Mouse (Mus musculus) liver, postnatal 0 days (tissue): ENCODE results near the gene Chn2. TPM values are rescaled to one million over a fixed set of nuclear protein-coding genes. Genes with fewer than 3 reads are reported as not detected.

ENCODE experiments used
- ATAC-seq: fragments of 200-750 bp; cut with Nextera tagmentation; 2 replicates; pipeline ENCODE4 v1.8.0; 2017; ENCODE audit warnings: mild to moderate bottlenecking, moderate library complexity
- DNase-seq: peaks from one replicate; pipeline ENCODE4 v3.0.0-alpha.2; 2016
- H3K27ac ChIP-seq: fragments of 300-500 bp; sonication (generic); 2 replicates; pipeline ENCODE4 v1.5.1; 2014; ENCODE audit warnings: antibody characterized with exemption, moderate library complexity, mild to moderate bottlenecking, low read depth
- H3K27me3 ChIP-seq: fragments of 300-500 bp; sonication (generic); 2 replicates; pipeline ENCODE4 v1.6.1; 2014; ENCODE audit warnings: low read length, control low read depth, mixed read lengths; ENCODE audit not compliant: insufficient read depth
- H3K36me3 ChIP-seq: fragments of 300-500 bp; sonication (generic); replicated peaks from 2 replicates; pipeline ENCODE4 v1.6.1; 2014; ENCODE audit warnings: mild to moderate bottlenecking, control low read depth, low read length, moderate library complexity, mixed read lengths; ENCODE audit not compliant: insufficient read depth
- H3K4me1 ChIP-seq: fragments of 300-500 bp; sonication (generic); 2 replicates; pipeline ENCODE4 v1.6.1; 2014; ENCODE audit warnings: antibody characterized with exemption, mild to moderate bottlenecking, control low read depth; ENCODE audit not compliant: insufficient read depth
- H3K4me2 ChIP-seq: fragments of 300-500 bp; sonication (generic); 2 replicates; pipeline ENCODE4 v1.6.1; 2014; ENCODE audit warnings: low read depth, mild to moderate bottlenecking, low read length, moderate library complexity, mixed read lengths
- H3K4me3 ChIP-seq: fragments of 300-500 bp; sonication (generic); 2 replicates; pipeline ENCODE4 v1.5.1; 2014; ENCODE audit warnings: low read depth, low read length
- H3K9ac ChIP-seq: fragments of 300-500 bp; sonication (generic); replicated peaks from 2 replicates; pipeline ENCODE4 v1.6.1; 2014; ENCODE audit warnings: mild to moderate bottlenecking, moderate library complexity
- H3K9me3 ChIP-seq: fragments of 300-500 bp; sonication (generic); 2 replicates; pipeline ENCODE4 v1.6.1; 2016; ENCODE audit warnings: mild to moderate bottlenecking, control low read depth, low read length, mixed read lengths
- CTCF ChIP-seq: sonication (generic); IDR thresholded peaks from 2 replicates; pipeline ENCODE4 v1.5.1; 2016; ENCODE audit warnings: antibody characterized with exemption, low read depth
- EP300 ChIP-seq: IDR thresholded peaks from 2 replicates; pipeline ENCODE4 v1.6.1; 2016; ENCODE audit warnings: antibody characterized with exemption, low read depth, mild to moderate bottlenecking
- WGBS: fragments of 180-500 bp; shearing (Covaris S2); extraction: QIAGEN DNeasy Blood & Tissue Kit; methylation state at CpG from one replicate; pipeline ENCODE4 v1.1.7; 2014; ENCODE audit not compliant: insufficient replicate concordance; 5-methylcytosine and 5-hydroxymethylcytosine counted together
- polyA plus RNA-seq: library from polyadenylated mRNA; unstranded; fragments of >200 nt; fragmentation: Nextera tagmentation; extraction: Ambion mirVana; gene quantifications from 2 replicates; pipeline ENCODE4 v1.2.1, GENCODE M21; 2015

Gene Chn2
- polyA plus RNA-seq, 1 experiment from 2014 or later = 10.8 TPM

DNA sequence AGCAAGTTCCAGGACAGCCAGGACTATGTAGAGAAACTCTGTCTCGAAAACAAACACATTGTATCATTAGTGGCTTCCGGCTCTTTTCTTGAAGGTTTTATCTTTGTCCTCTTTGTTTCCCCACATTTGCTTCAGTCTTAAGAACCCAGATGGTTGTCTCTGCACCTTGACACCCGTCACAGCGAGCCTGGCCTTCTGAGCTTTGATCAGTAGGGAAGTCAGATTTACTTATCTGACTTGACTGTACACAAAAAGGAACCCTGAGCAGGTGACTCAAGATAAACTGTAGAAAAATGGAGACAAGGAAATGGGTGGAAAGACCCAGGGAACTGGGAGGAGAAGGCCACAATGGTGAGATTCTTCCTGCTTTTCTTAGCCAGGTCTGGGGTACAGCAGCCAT lies 79.5 kb downstream of the Chn2 start:
- Histone ChIP-seq H3K9me3 (no peaks in the 10 kb centered on the region), H3K36me3 (no peaks in the 10 kb centered on the region), H3K4me1 (no peaks in the 10 kb centered on the region; the same call in 1 of the 2 replicates), H3K9ac (no peak overlapping the region), H3K4me2 (no peak overlapping the region), H3K4me3 (no peak overlapping the region), H3K27me3 (no peaks in the 10 kb centered on the region), H3K27ac (no peak overlapping the region)
- WGBS = 52% methylated on average over 4 of the region's 4 CpGs
- DNase-seq (no peak), ATAC-seq (no peak)
- TF ChIP-seq EP300 = no peak
- no peak for TF ChIP-seq CTCF

DNA sequence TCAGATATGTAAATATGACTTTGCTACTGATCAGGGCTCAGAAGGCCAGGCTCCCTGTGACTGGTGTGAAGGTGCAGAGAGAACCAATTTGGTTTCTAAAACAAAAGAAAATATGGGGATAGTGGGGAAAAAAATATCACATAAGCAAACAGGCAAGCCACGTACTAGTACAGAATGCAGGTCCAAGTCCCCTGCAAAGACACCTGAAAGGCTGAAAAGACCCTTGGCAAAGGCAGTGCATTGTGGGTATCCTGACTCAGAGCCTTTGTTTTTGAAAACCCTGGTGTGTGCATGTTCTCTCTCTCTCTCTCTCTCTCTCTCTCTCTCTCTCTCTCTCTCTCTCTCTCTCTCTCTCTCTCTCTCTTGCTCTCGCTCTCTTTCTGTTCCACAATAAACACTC lies 80.1 kb downstream of the Chn2 start:
- no peak overlapping the region for H3K9ac ChIP-seq
- peaks cover 4% of the 10 kb centered on the region; the same call in 1 of the 2 replicates for H3K4me1 ChIP-seq
- TF ChIP-seq CTCF (no peak), EP300 (no peak)
- no peak for ATAC-seq
- no peaks in the 10 kb centered on the region for H3K9me3 ChIP-seq
- no peaks in the 10 kb centered on the region for H3K36me3 ChIP-seq
- no peak for DNase-seq
- H3K4me2 ChIP-seq = no peak overlapping the region
- H3K27me3 ChIP-seq = no peaks in the 10 kb centered on the region
- H3K27ac ChIP-seq = no peak overlapping the region
- no peak overlapping the region for H3K4me3 ChIP-seq
- 81% methylated on average over 2 of the region's 2 CpGs for WGBS

DNA sequence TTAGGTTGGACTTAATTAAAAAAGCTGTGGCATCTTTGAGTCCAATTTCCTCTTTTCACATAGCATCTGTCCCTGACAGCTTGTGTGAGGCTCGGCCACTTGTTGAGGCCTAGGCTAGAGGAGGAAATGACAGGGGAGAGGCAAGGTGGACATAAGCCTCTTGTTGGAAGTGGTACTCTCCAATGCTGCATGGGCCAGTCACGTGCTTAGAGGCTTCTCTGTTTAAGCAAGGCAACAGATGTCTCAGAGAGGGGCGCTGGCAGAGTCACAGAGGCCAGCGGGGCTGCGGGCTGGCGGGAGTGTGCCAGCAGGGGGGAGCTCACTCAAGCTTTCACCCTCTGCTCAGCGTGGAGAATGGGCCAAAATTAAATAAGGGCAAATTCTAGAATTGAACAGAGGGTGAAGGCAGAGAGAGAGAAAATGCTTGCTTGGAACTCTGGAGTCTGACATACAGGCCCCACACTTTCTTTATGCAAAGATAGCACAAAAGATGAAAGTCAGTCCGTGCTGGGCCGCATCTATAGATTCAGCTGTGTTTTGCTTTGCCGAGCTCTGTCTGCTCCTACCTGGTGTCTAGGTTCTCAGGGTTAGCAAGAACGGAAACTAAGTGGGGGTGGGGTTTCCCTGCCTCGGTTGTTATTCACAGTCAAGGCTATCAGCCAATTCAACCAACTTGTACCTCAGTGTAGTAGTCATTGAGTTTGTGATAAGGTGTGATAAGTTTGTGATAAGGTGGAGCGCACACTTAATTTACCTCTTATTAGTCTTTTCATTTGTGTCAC lies 80.7 kb downstream of the Chn2 start:
- no peak for DNase-seq
- H3K9me3 ChIP-seq = no peaks in the 10 kb centered on the region
- H3K4me1 ChIP-seq = peaks cover 6% of the 10 kb centered on the region; the same call in 1 of the 2 replicates
- H3K9ac ChIP-seq = no peak overlapping the region
- H3K4me2 ChIP-seq = no peak overlapping the region
- no peak overlapping the region for H3K27ac ChIP-seq
- H3K36me3 ChIP-seq = no peaks in the 10 kb centered on the region
- WGBS = 44% methylated on average over 13 of the region's 13 CpGs
- no peaks in the 10 kb centered on the region for H3K27me3 ChIP-seq
- no peak for ATAC-seq
- TF ChIP-seq EP300 = no peak
- no peak for TF ChIP-seq CTCF
- H3K4me3 ChIP-seq = no peak overlapping the region

DNA sequence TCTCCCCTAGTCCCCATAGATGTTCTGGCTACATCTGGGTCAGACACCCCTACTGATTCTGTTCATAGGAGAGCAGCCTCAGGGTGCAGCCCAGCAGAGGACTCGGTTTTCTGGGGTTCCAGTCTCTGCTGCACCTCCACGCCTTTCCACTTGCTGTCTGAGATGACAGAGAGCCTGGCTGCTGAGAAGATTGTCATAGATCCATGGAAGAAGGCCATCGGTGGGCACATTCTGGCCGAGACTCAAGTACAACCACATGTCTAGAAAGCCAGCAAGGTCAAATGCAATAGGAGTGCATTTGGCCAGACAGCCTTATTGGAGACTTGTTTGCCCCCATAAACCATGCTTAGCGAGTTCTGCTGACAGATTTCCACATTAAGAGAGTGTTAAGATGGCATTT lies 81.5 kb downstream of the Chn2 start:
- Histone ChIP-seq H3K9me3 (no peaks in the 10 kb centered on the region), H3K9ac (no peak overlapping the region), H3K36me3 (no peaks in the 10 kb centered on the region), H3K27me3 (no peaks in the 10 kb centered on the region), H3K4me3 (no peak overlapping the region), H3K27ac (no peak overlapping the region), H3K4me2 (no peak overlapping the region), H3K4me1 (peaks cover 13% of the 10 kb centered on the region)
- ATAC-seq (no peak), DNase-seq (no peak)
- WGBS = 75% methylated on average over 5 of the region's 5 CpGs
- no peak for TF ChIP-seq EP300
- no peak for TF ChIP-seq CTCF

DNA sequence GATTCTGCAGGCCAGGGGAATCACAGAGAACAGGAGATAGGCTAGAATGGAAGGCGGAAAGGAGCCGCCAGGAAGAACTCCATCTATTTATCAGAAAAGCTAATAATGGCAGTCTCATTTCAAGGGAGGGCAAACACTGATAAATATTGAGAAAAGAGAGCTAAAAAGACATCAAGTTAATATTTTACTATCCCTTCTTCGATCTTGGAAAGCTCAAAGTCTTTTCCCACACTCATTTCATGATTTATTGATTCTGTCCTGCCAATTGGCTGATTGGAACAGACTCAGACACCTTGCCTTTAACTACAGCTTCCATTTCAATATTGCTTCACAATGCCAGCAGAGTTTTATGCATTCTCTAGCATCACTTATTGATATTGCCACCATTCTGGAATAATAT lies 85.2 kb downstream of the Chn2 start:
- Histone ChIP-seq H3K4me2 (no peak overlapping the region), H3K27ac (no peak overlapping the region), H3K9me3 (no peaks in the 10 kb centered on the region), H3K36me3 (no peaks in the 10 kb centered on the region), H3K27me3 (no peaks in the 10 kb centered on the region), H3K9ac (no peak overlapping the region), H3K4me3 (no peak overlapping the region), H3K4me1 (peaks cover 13% of the 10 kb centered on the region)
- no peak for DNase-seq
- peak; percentile 36; the same call in 1 of the 2 replicates for ATAC-seq
- TF ChIP-seq EP300 (peak; percentile 39; the same call in 1 of the 2 replicates), CTCF (no peak)
- WGBS = 53% methylated on average over 3 of the region's 3 CpGs

DNA sequence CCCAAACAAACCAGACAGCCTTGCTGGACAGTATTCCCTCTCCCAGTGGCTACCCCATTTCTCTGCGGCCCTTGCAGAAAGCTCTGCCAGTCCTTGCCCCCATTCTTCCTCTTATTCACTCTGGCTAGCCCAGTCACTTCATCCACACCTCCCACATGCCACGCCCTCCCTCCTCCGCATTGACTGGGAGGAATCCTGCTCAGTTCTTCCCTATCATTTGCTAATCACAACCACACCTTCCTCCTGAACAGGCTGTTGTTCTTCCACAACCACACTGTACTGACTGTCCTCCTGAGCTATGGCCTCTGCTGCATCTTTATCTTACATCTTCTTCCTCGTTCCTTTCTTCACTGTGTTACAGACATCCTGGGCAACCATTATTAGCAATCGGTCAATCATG lies 86.2 kb downstream of the Chn2 start:
- no peak for DNase-seq
- H3K4me2 ChIP-seq = no peak overlapping the region
- peaks cover 13% of the 10 kb centered on the region for H3K4me1 ChIP-seq
- no peaks in the 10 kb centered on the region for H3K36me3 ChIP-seq
- no peak for TF ChIP-seq CTCF
- no peak for TF ChIP-seq EP300
- no peaks in the 10 kb centered on the region for H3K27me3 ChIP-seq
- H3K9ac ChIP-seq = no peak overlapping the region
- no peak for ATAC-seq
- no peak overlapping the region for H3K27ac ChIP-seq
- H3K4me3 ChIP-seq = no peak overlapping the region
- H3K9me3 ChIP-seq = no peaks in the 10 kb centered on the region
- WGBS = 47% methylated on average over 5 of the region's 5 CpGs
